Mouse (Mus musculus): ENCODE results near the gene Atxn7l1. TPM values are rescaled to one million over a fixed set of nuclear protein-coding genes. Genes with fewer than 3 reads are reported as not detected.

The Atxn7l1 gene
- polyA plus RNA-seq, 1 experiment from 2014 or later = 18.2 TPM

- no peak for ATAC-seq (replicated peaks; ENCODE audit: low FRiP score, low TSS enrichment, low read depth)
- no peak for DNase-seq (ENCODE audit: low spot score)
- Histone ChIP-seq H3K27me3 (replicated peaks; ENCODE audit: control insufficient read depth, insufficient read depth, low read length) (no peaks in the 10 kb centered on the region), H3K9me3 (ENCODE audit: control insufficient read depth, low read length) (no peaks in the 10 kb centered on the region), H3K9ac (ENCODE audit: low read length) (no peak overlapping the region), H3K4me3 (ENCODE audit: low read depth, low read length) (peak overlapping the region; percentile 11; the same call in 1 of the 2 replicates), H3K27ac (ENCODE audit: low read depth) (no peak overlapping the region), H3K36me3 (ENCODE audit: control insufficient read depth, insufficient read depth, low read length) (no peaks in the 10 kb centered on the region), H3K4me2 (ENCODE audit: low read length) (peak overlapping the region; percentile 29), H3K4me1 (replicated peaks; ENCODE audit: control insufficient read depth, insufficient read depth, low read length) (no peaks in the 10 kb centered on the region)
- WGBS = 35% methylated on average over 15 of the region's 15 CpGs
Observed at GRCm38 (mm10) chr12:33118624-33119301, 28.7 kb upstream of the Atxn7l1 start.

- H3K36me3 ChIP-seq (ENCODE audit: control insufficient read depth, insufficient read depth, low read length) = no peaks in the 10 kb centered on the region
- DNase-seq (ENCODE audit: low spot score) (no peak), ATAC-seq (replicated peaks; ENCODE audit: low FRiP score, low TSS enrichment, low read depth) (no peak)
- no peak overlapping the region for H3K4me2 ChIP-seq (ENCODE audit: low read length)
- H3K9ac ChIP-seq (ENCODE audit: low read length) = no peak overlapping the region
- H3K4me3 ChIP-seq (ENCODE audit: low read depth, low read length) = no peak overlapping the region
- no peak overlapping the region for H3K27ac ChIP-seq (ENCODE audit: low read depth)
- H3K9me3 ChIP-seq (ENCODE audit: control insufficient read depth, low read length) = no peaks in the 10 kb centered on the region
- 64% methylated on average over 9 of the region's 9 CpGs for WGBS
- H3K27me3 ChIP-seq (replicated peaks; ENCODE audit: control insufficient read depth, insufficient read depth, low read length) = no peaks in the 10 kb centered on the region
- H3K4me1 ChIP-seq (replicated peaks; ENCODE audit: control insufficient read depth, insufficient read depth, low read length) = no peaks in the 10 kb centered on the region
Observed at GRCm38 (mm10) chr12:33125594-33126227, 21.8 kb upstream of the Atxn7l1 start.

- H3K36me3 ChIP-seq (ENCODE audit: control insufficient read depth, insufficient read depth, low read length) = no peaks in the 10 kb centered on the region
- H3K4me1 ChIP-seq (replicated peaks; ENCODE audit: control insufficient read depth, insufficient read depth, low read length) = no peaks in the 10 kb centered on the region
- no peak overlapping the region for H3K4me3 ChIP-seq (ENCODE audit: low read depth, low read length)
- H3K27me3 ChIP-seq (replicated peaks; ENCODE audit: control insufficient read depth, insufficient read depth, low read length) = no peaks in the 10 kb centered on the region
- ATAC-seq (replicated peaks; ENCODE audit: low FRiP score, low TSS enrichment, low read depth) (no peak), DNase-seq (ENCODE audit: low spot score) (no peak)
- no peak overlapping the region for H3K4me2 ChIP-seq (ENCODE audit: low read length)
- H3K9ac ChIP-seq (ENCODE audit: low read length) = no peak overlapping the region
- no peak overlapping the region for H3K27ac ChIP-seq (ENCODE audit: low read depth)
- H3K9me3 ChIP-seq (ENCODE audit: control insufficient read depth, low read length) = no peaks in the 10 kb centered on the region
Observed at GRCm38 (mm10) chr12:33126243-33126642, 21.2 kb upstream of the Atxn7l1 start.

GRCm38 (mm10) chr12:33128121-33128520 lies 19.4 kb upstream of the Atxn7l1 start:
- DNase-seq (ENCODE audit: low spot score) = no peak
- no peak overlapping the region for H3K9ac ChIP-seq (ENCODE audit: low read length)
- no peak overlapping the region for H3K4me2 ChIP-seq (ENCODE audit: low read length)
- H3K27ac ChIP-seq (ENCODE audit: low read depth) = no peak overlapping the region
- 91% methylated on average over 2 of the region's 2 CpGs for WGBS
- H3K4me3 ChIP-seq (ENCODE audit: low read depth, low read length) = no peak overlapping the region
- H3K9me3 ChIP-seq (ENCODE audit: control insufficient read depth, low read length) = no peaks in the 10 kb centered on the region
- ATAC-seq (replicated peaks; ENCODE audit: low FRiP score, low TSS enrichment, low read depth) = no peak
- H3K4me1 ChIP-seq (replicated peaks; ENCODE audit: control insufficient read depth, insufficient read depth, low read length) = no peaks in the 10 kb centered on the region
- H3K27me3 ChIP-seq (replicated peaks; ENCODE audit: control insufficient read depth, insufficient read depth, low read length) = no peaks in the 10 kb centered on the region
- H3K36me3 ChIP-seq (ENCODE audit: control insufficient read depth, insufficient read depth, low read length) = no peaks in the 10 kb centered on the region

- Histone ChIP-seq H3K36me3 (ENCODE audit: control insufficient read depth, insufficient read depth, low read length) (no peaks in the 10 kb centered on the region), H3K9me3 (ENCODE audit: control insufficient read depth, low read length) (no peaks in the 10 kb centered on the region), H3K4me3 (ENCODE audit: low read depth, low read length) (no peak overlapping the region), H3K27me3 (replicated peaks; ENCODE audit: control insufficient read depth, insufficient read depth, low read length) (no peaks in the 10 kb centered on the region), H3K27ac (ENCODE audit: low read depth) (no peak overlapping the region), H3K4me2 (ENCODE audit: low read length) (no peak overlapping the region), H3K4me1 (replicated peaks; ENCODE audit: control insufficient read depth, insufficient read depth, low read length) (no peaks in the 10 kb centered on the region), H3K9ac (ENCODE audit: low read length) (no peak overlapping the region)
- 66% methylated on average over 7 of the region's 7 CpGs for WGBS
- ATAC-seq (replicated peaks; ENCODE audit: low FRiP score, low TSS enrichment, low read depth) (no peak), DNase-seq (ENCODE audit: low spot score) (no peak)
Observed at GRCm38 (mm10) chr12:33128702-33129101, 18.8 kb upstream of the Atxn7l1 start.

- no peak overlapping the region for H3K9ac ChIP-seq (ENCODE audit: low read length)
- 19% methylated on average over 4 of the region's 4 CpGs for WGBS
- H3K9me3 ChIP-seq (ENCODE audit: control insufficient read depth, low read length) = no peaks in the 10 kb centered on the region
- ATAC-seq (replicated peaks; ENCODE audit: low FRiP score, low TSS enrichment, low read depth) = no peak
- no peak overlapping the region for H3K27ac ChIP-seq (ENCODE audit: low read depth)
- no peak overlapping the region for H3K4me3 ChIP-seq (ENCODE audit: low read depth, low read length)
- no peaks in the 10 kb centered on the region for H3K36me3 ChIP-seq (ENCODE audit: control insufficient read depth, insufficient read depth, low read length)
- no peaks in the 10 kb centered on the region for H3K4me1 ChIP-seq (replicated peaks; ENCODE audit: control insufficient read depth, insufficient read depth, low read length)
- DNase-seq (ENCODE audit: low spot score) = no peak
- H3K4me2 ChIP-seq (ENCODE audit: low read length) = no peak overlapping the region
- no peaks in the 10 kb centered on the region for H3K27me3 ChIP-seq (replicated peaks; ENCODE audit: control insufficient read depth, insufficient read depth, low read length)
Observed at GRCm38 (mm10) chr12:33129410-33129809, 18.1 kb upstream of the Atxn7l1 start.

- no peaks in the 10 kb centered on the region for H3K4me1 ChIP-seq (replicated peaks; ENCODE audit: control insufficient read depth, insufficient read depth, low read length)
- H3K4me3 ChIP-seq (ENCODE audit: low read depth, low read length) = no peak overlapping the region
- ATAC-seq (replicated peaks; ENCODE audit: low FRiP score, low TSS enrichment, low read depth) (no peak), DNase-seq (ENCODE audit: low spot score) (no peak)
- no peaks in the 10 kb centered on the region for H3K9me3 ChIP-seq (ENCODE audit: control insufficient read depth, low read length)
- 37% methylated on average over 8 of the region's 8 CpGs for WGBS
- H3K36me3 ChIP-seq (ENCODE audit: control insufficient read depth, insufficient read depth, low read length) = no peaks in the 10 kb centered on the region
- no peak overlapping the region for H3K9ac ChIP-seq (ENCODE audit: low read length)
- H3K27ac ChIP-seq (ENCODE audit: low read depth) = no peak overlapping the region
- H3K4me2 ChIP-seq (ENCODE audit: low read length) = no peak overlapping the region
- no peaks in the 10 kb centered on the region for H3K27me3 ChIP-seq (replicated peaks; ENCODE audit: control insufficient read depth, insufficient read depth, low read length)
Observed at GRCm38 (mm10) chr12:33130401-33130800, 17.1 kb upstream of the Atxn7l1 start.

GRCm38 (mm10) chr12:33131796-33132195 lies 15.7 kb upstream of the Atxn7l1 start:
- Histone ChIP-seq H3K4me1 (replicated peaks; ENCODE audit: control insufficient read depth, insufficient read depth, low read length) (no peaks in the 10 kb centered on the region), H3K36me3 (ENCODE audit: control insufficient read depth, insufficient read depth, low read length) (no peaks in the 10 kb centered on the region), H3K9me3 (ENCODE audit: control insufficient read depth, low read length) (no peaks in the 10 kb centered on the region), H3K27me3 (replicated peaks; ENCODE audit: control insufficient read depth, insufficient read depth, low read length) (no peaks in the 10 kb centered on the region), H3K4me2 (ENCODE audit: low read length) (no peak overlapping the region), H3K4me3 (ENCODE audit: low read depth, low read length) (no peak overlapping the region), H3K27ac (ENCODE audit: low read depth) (no peak overlapping the region), H3K9ac (ENCODE audit: low read length) (no peak overlapping the region)
- DNase-seq (ENCODE audit: low spot score) = no peak
- no peak for ATAC-seq (replicated peaks; ENCODE audit: low FRiP score, low TSS enrichment, low read depth)
- 66% methylated on average over 7 of the region's 7 CpGs for WGBS

- DNase-seq (ENCODE audit: low spot score) (no peak), ATAC-seq (replicated peaks; ENCODE audit: low FRiP score, low TSS enrichment, low read depth) (no peak)
- no peaks in the 10 kb centered on the region for H3K27me3 ChIP-seq (replicated peaks; ENCODE audit: control insufficient read depth, insufficient read depth, low read length)
- no peaks in the 10 kb centered on the region; the same call in 1 of the 2 replicates for H3K36me3 ChIP-seq (ENCODE audit: control insufficient read depth, insufficient read depth, low read length)
- H3K9me3 ChIP-seq (ENCODE audit: control insufficient read depth, low read length) = no peaks in the 10 kb centered on the region
- no peaks in the 10 kb centered on the region for H3K4me1 ChIP-seq (replicated peaks; ENCODE audit: control insufficient read depth, insufficient read depth, low read length)
- no peak overlapping the region for H3K4me3 ChIP-seq (ENCODE audit: low read depth, low read length)
- no peak overlapping the region for H3K4me2 ChIP-seq (ENCODE audit: low read length)
- H3K9ac ChIP-seq (ENCODE audit: low read length) = no peak overlapping the region
- no peak overlapping the region for H3K27ac ChIP-seq (ENCODE audit: low read depth)
- 70% methylated on average over 1 of the region's 1 CpGs for WGBS
Observed at GRCm38 (mm10) chr12:33137857-33138256, 9.6 kb upstream of the Atxn7l1 start.
